Mouse (Mus musculus): Measurements from ENCODE around the gene Rpl13a. TPM values are rescaled to one million over a fixed set of nuclear protein-coding genes. Genes with fewer than 3 reads are reported as not detected.

The Rpl13a gene
- polyA plus RNA-seq, 1 experiment: 3,729 TPM

DNA sequence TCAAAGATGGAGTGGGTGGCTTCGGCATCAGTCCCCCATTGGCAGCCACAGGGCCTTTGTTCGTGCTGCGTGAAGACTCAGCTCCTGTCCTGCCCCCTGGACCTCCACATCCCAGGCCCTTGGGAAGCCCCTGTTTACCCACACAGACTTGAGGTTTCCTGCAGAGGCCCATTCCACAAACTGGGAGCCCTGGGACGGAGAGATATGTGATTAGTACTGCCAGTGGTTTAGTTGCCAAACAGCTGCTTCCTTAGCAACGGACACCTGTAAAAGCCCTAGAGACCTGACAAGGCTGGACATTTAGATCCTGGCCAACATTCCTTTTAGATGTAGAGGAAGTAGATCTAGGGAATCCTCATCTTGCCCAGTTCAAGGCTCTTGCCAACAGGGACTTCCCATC, 13.4 kb upstream of the Rpl13a start:
- no peak overlapping the region for H3K9ac ChIP-seq (ENCODE audit: low read depth, poor library complexity, severe bottlenecking)
- TF ChIP-seq POLR2A (IDR thresholded peaks at IDR 0.05; ENCODE audit: insufficient read depth, low read length) (no peak), EP300 (IDR thresholded peaks at IDR 0.05; ENCODE audit: insufficient read depth, low read depth, low read length) (no peak), CTCF (IDR thresholded peaks at IDR 0.05; ENCODE audit: low read depth, low read length) (no peak)
- H3K36me3 ChIP-seq (ENCODE audit: control insufficient read depth, insufficient read depth, low read length, poor library complexity, severe bottlenecking): 0 out of 2 replicates have a peak, but pooled peaks cover 6% of the 10 kb centered on the region
- H3K9me3 ChIP-seq (replicated peaks; ENCODE audit: control insufficient read depth, insufficient read depth, low read length, poor library complexity, severe bottlenecking): no peaks in the 10 kb centered on the region
- no peaks in the 10 kb centered on the region for H3K27me3 ChIP-seq (ENCODE audit: control insufficient read depth, insufficient read depth, low read length, poor library complexity, severe bottlenecking)
- H3K4me3 ChIP-seq (ENCODE audit: low read depth, low read length): no peak overlapping the region
- no peak overlapping the region for H3K27ac ChIP-seq (ENCODE audit: insufficient read depth, low read length)
- H3K4me1 ChIP-seq (ENCODE audit: control insufficient read depth, insufficient read depth, low read length): no peaks in the 10 kb centered on the region

DNA sequence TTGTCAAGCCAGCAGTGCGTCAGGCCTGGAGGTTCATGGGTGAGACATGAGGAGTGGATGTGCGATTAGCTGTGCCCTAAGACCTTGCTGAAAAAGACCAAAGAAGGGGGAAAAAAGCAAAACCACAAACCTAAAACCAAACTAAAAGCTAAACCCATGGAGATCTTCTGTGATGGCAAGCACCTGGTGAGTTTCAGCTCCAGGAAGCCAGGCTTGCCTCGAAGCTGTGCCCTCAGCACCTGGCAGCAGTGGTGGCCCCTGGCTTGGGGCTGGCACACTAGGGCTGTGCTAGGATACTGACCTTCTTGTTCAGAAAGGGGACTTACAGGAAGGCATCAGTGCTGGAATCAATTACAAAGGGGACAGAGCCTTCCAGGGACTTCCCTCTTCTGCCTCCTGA, 12.8 kb upstream of the Rpl13a start:
- Histone ChIP-seq H3K9ac (ENCODE audit: low read depth, poor library complexity, severe bottlenecking) (no peak overlapping the region), H3K4me3 (ENCODE audit: low read depth, low read length) (no peak overlapping the region), H3K36me3 (ENCODE audit: control insufficient read depth, insufficient read depth, low read length, poor library complexity, severe bottlenecking) (0 out of 2 replicates have a peak, but pooled peaks cover 4% of the 10 kb centered on the region), H3K27me3 (ENCODE audit: control insufficient read depth, insufficient read depth, low read length, poor library complexity, severe bottlenecking) (no peaks in the 10 kb centered on the region), H3K9me3 (replicated peaks; ENCODE audit: control insufficient read depth, insufficient read depth, low read length, poor library complexity, severe bottlenecking) (no peaks in the 10 kb centered on the region), H3K27ac (ENCODE audit: insufficient read depth, low read length) (no peak overlapping the region), H3K4me1 (ENCODE audit: control insufficient read depth, insufficient read depth, low read length) (no peaks in the 10 kb centered on the region)
- TF ChIP-seq CTCF (IDR thresholded peaks at IDR 0.05; ENCODE audit: low read depth, low read length) (no peak), EP300 (IDR thresholded peaks at IDR 0.05; ENCODE audit: insufficient read depth, low read depth, low read length) (no peak), POLR2A (IDR thresholded peaks at IDR 0.05; ENCODE audit: insufficient read depth, low read length) (no peak)

DNA sequence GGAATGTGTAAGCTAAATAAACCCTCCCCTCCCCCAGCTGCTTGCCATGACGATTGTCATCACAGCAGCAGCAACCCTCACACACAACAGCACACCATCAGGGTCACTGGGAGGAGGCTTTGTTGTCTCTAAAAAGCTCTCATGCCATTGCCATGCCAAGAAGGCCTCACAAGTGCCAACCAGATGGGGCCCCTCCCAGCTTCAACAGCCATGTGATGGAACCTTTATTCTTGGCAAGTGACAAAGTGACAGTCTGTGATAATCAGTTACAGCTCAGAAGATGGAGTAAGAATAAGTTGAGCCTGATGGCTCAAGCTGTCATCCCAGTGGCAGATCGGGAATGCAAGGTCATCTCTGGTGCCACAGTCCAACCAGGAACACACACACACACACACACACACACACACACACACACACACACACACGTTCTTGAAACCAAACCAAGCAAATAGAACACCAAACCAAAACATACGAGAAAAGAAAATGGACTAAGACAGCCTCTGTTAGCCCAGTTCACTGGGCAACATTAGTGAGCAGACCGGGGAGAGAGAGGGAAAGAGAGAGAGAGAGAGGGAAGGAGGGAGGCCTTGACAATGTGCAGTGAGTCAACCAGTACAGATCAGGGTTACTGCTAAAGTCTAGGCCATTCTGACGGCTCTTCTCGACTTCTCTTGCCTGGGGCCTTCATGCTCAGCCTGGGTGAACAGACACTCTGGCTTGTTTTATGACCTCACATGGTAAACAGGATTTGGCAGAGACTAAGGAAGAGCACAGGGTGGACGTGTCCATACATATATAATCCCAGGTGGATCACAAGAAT, 11.6 kb upstream of the Rpl13a start:
- Histone ChIP-seq H3K27me3 (ENCODE audit: control insufficient read depth, insufficient read depth, low read length, poor library complexity, severe bottlenecking) (no peaks in the 10 kb centered on the region), H3K9me3 (replicated peaks; ENCODE audit: control insufficient read depth, insufficient read depth, low read length, poor library complexity, severe bottlenecking) (no peaks in the 10 kb centered on the region), H3K4me1 (ENCODE audit: control insufficient read depth, insufficient read depth, low read length) (no peaks in the 10 kb centered on the region), H3K36me3 (ENCODE audit: control insufficient read depth, insufficient read depth, low read length, poor library complexity, severe bottlenecking) (0 out of 2 replicates have a peak, but pooled peaks cover 4% of the 10 kb centered on the region), H3K27ac (ENCODE audit: insufficient read depth, low read length) (no peak overlapping the region), H3K9ac (ENCODE audit: low read depth, poor library complexity, severe bottlenecking) (no peak overlapping the region), H3K4me3 (ENCODE audit: low read depth, low read length) (no peak overlapping the region)
- no peak for TF ChIP-seq CTCF (IDR thresholded peaks at IDR 0.05; ENCODE audit: low read depth, low read length)
- no peak for TF ChIP-seq POLR2A (IDR thresholded peaks at IDR 0.05; ENCODE audit: insufficient read depth, low read length)

GRCm38 (mm10) chr7:45138403-45138802, 9.8 kb upstream of the Rpl13a start:
- Histone ChIP-seq H3K36me3 (ENCODE audit: control insufficient read depth, insufficient read depth, low read length, poor library complexity, severe bottlenecking) (0 out of 2 replicates have a peak, but pooled peaks cover 4% of the 10 kb centered on the region), H3K27me3 (ENCODE audit: control insufficient read depth, insufficient read depth, low read length, poor library complexity, severe bottlenecking) (no peaks in the 10 kb centered on the region), H3K4me1 (ENCODE audit: control insufficient read depth, insufficient read depth, low read length) (no peaks in the 10 kb centered on the region), H3K9me3 (replicated peaks; ENCODE audit: control insufficient read depth, insufficient read depth, low read length, poor library complexity, severe bottlenecking) (no peaks in the 10 kb centered on the region), H3K27ac (ENCODE audit: insufficient read depth, low read length) (no peak overlapping the region), H3K4me3 (ENCODE audit: low read depth, low read length) (no peak overlapping the region), H3K9ac (ENCODE audit: low read depth, poor library complexity, severe bottlenecking) (no peak overlapping the region)
- TF ChIP-seq POLR2A (IDR thresholded peaks at IDR 0.05; ENCODE audit: insufficient read depth, low read length) (no peak), EP300 (IDR thresholded peaks at IDR 0.05; ENCODE audit: insufficient read depth, low read depth, low read length) (no peak), CTCF (IDR thresholded peaks at IDR 0.05; ENCODE audit: low read depth, low read length) (no peak)

GRCm38 (mm10) chr7:45137171-45138006, 8.8 kb upstream of the Rpl13a start:
- TF ChIP-seq POLR2A (IDR thresholded peaks at IDR 0.05; ENCODE audit: insufficient read depth, low read length): no peak
- no peak for TF ChIP-seq EP300 (IDR thresholded peaks at IDR 0.05; ENCODE audit: insufficient read depth, low read depth, low read length)
- no peak for TF ChIP-seq CTCF (IDR thresholded peaks at IDR 0.05; ENCODE audit: low read depth, low read length)
- 0 out of 2 replicates have a peak, but pooled peaks cover 4% of the 10 kb centered on the region for H3K36me3 ChIP-seq (ENCODE audit: control insufficient read depth, insufficient read depth, low read length, poor library complexity, severe bottlenecking)
- no peaks in the 10 kb centered on the region for H3K4me1 ChIP-seq (ENCODE audit: control insufficient read depth, insufficient read depth, low read length)
- H3K9ac ChIP-seq (ENCODE audit: low read depth, poor library complexity, severe bottlenecking): no peak overlapping the region
- H3K4me3 ChIP-seq (ENCODE audit: low read depth, low read length): no peak overlapping the region
- no peaks in the 10 kb centered on the region for H3K27me3 ChIP-seq (ENCODE audit: control insufficient read depth, insufficient read depth, low read length, poor library complexity, severe bottlenecking)
- no peak overlapping the region for H3K27ac ChIP-seq (ENCODE audit: insufficient read depth, low read length)
- no peaks in the 10 kb centered on the region for H3K9me3 ChIP-seq (replicated peaks; ENCODE audit: control insufficient read depth, insufficient read depth, low read length, poor library complexity, severe bottlenecking)
